Mouse (Mus musculus): ENCODE results near the gene Clps. TPM values are rescaled to one million over a fixed set of nuclear protein-coding genes. Genes with fewer than 3 reads are reported as not detected.
A peak's percentile ranks its signal among the peaks of the same experiment; 100 is the strongest.

Clps gene
- polyA plus RNA-seq, 1 experiment from 2014 or later = 0.25 TPM

- Histone ChIP-seq H3K27ac (replicated peaks) (peak within 1 kb of the TSS; percentile 48; the same call in 1 of the 2 replicates), H3K4me3 (peak within 1 kb of the TSS; percentile 54), H3K9me3 (no peaks in the 10 kb centered on the region), H3K4me2 (peak within 1 kb of the TSS; percentile 96), H3K9ac (peak within 1 kb of the TSS; percentile 77), H3K36me3 (no peaks in the 10 kb centered on the region), H3K27me3 (replicated peaks) (peaks cover 53% of the 10 kb centered on the region), H3K4me1 (peaks cover 32% of the 10 kb centered on the region)
- WGBS = 5% methylated on average over 16 of the region's 16 CpGs
- ATAC-seq (ENCODE audit: extremely low read depth, insufficient number of reproducible peaks, low FRiP score, low TSS enrichment) = no peak
These were observed 43.1 kb downstream of the Clps start, which contains the start of gene Fkbp5 for GRCm38 (mm10) chr17:28517441-28517955. Gene Fkbp5 (minus strand): TSS chr17:28517527.

- Histone ChIP-seq H3K27me3 (replicated peaks) (peaks cover 51% of the 10 kb centered on the region), H3K4me2 (peak overlapping the region; percentile 96), H3K4me1 (peaks cover 29% of the 10 kb centered on the region), H3K9me3 (no peaks in the 10 kb centered on the region), H3K9ac (no peak overlapping the region), H3K36me3 (no peaks in the 10 kb centered on the region), H3K27ac (replicated peaks) (no peak overlapping the region), H3K4me3 (no peak overlapping the region)
- 60% methylated on average over 2 of the region's 4 CpGs for WGBS
- ATAC-seq (ENCODE audit: extremely low read depth, insufficient number of reproducible peaks, low FRiP score, low TSS enrichment) = no peak
These were observed 43.7 kb downstream of the Clps start for GRCm38 (mm10) chr17:28516881-28517280.

GRCm38 (mm10) chr17:28515431-28516341, 44.9 kb downstream of the Clps start:
- WGBS = 52% methylated on average over 10 of the region's 10 CpGs
- no peak overlapping the region for H3K4me2 ChIP-seq
- ATAC-seq (ENCODE audit: extremely low read depth, insufficient number of reproducible peaks, low FRiP score, low TSS enrichment) = no peak
- H3K36me3 ChIP-seq = no peaks in the 10 kb centered on the region
- peak overlapping the region; percentile 28; the same call in 1 of the 2 replicates for H3K9ac ChIP-seq
- H3K27me3 ChIP-seq (replicated peaks) = peaks cover 43% of the 10 kb centered on the region
- H3K9me3 ChIP-seq = no peaks in the 10 kb centered on the region
- H3K27ac ChIP-seq (replicated peaks) = no peak overlapping the region
- H3K4me1 ChIP-seq = peaks cover 38% of the 10 kb centered on the region
- H3K4me3 ChIP-seq = no peak overlapping the region

- H3K27me3 ChIP-seq (replicated peaks) = peaks cover 34% of the 10 kb centered on the region
- H3K9ac ChIP-seq = no peak overlapping the region
- ATAC-seq (ENCODE audit: extremely low read depth, insufficient number of reproducible peaks, low FRiP score, low TSS enrichment) = no peak
- H3K9me3 ChIP-seq = no peaks in the 10 kb centered on the region
- peaks cover 44% of the 10 kb centered on the region for H3K4me1 ChIP-seq
- no peak overlapping the region for H3K27ac ChIP-seq (replicated peaks)
- H3K4me2 ChIP-seq = no peak overlapping the region
- WGBS = 73% methylated on average over 5 of the region's 5 CpGs
- no peak overlapping the region for H3K4me3 ChIP-seq
- no peaks in the 10 kb centered on the region for H3K36me3 ChIP-seq
These were observed 46.0 kb downstream of the Clps start for GRCm38 (mm10) chr17:28514555-28514954.

- H3K4me2 ChIP-seq = no peak overlapping the region
- no peaks in the 10 kb centered on the region for H3K9me3 ChIP-seq
- no peak for ATAC-seq (ENCODE audit: extremely low read depth, insufficient number of reproducible peaks, low FRiP score, low TSS enrichment)
- H3K4me3 ChIP-seq = no peak overlapping the region
- no peaks in the 10 kb centered on the region for H3K36me3 ChIP-seq
- peaks cover 29% of the 10 kb centered on the region for H3K27me3 ChIP-seq (replicated peaks)
- 53% methylated on average over 7 of the region's 7 CpGs for WGBS
- no peak overlapping the region for H3K9ac ChIP-seq
- peaks cover 44% of the 10 kb centered on the region for H3K4me1 ChIP-seq
- H3K27ac ChIP-seq (replicated peaks) = no peak overlapping the region
These were observed 46.7 kb downstream of the Clps start for GRCm38 (mm10) chr17:28513844-28514243.

- 70% methylated on average over 1 of the region's 1 CpGs for WGBS
- peaks cover 39% of the 10 kb centered on the region for H3K4me1 ChIP-seq
- H3K4me3 ChIP-seq = no peak overlapping the region
- no peak overlapping the region for H3K27ac ChIP-seq (replicated peaks)
- no peak for ATAC-seq (ENCODE audit: extremely low read depth, insufficient number of reproducible peaks, low FRiP score, low TSS enrichment)
- no peak overlapping the region for H3K9ac ChIP-seq
- no peaks in the 10 kb centered on the region for H3K36me3 ChIP-seq
- H3K4me2 ChIP-seq = no peak overlapping the region
- H3K9me3 ChIP-seq = no peaks in the 10 kb centered on the region
- peaks cover 24% of the 10 kb centered on the region for H3K27me3 ChIP-seq (replicated peaks)
These were observed 47.2 kb downstream of the Clps start for GRCm38 (mm10) chr17:28513337-28513736.

GRCm38 (mm10) chr17:28512696-28513095, 47.9 kb downstream of the Clps start:
- WGBS = 29% methylated on average over 6 of the region's 6 CpGs
- no peak for ATAC-seq (ENCODE audit: extremely low read depth, insufficient number of reproducible peaks, low FRiP score, low TSS enrichment)
- Histone ChIP-seq H3K9me3 (no peaks in the 10 kb centered on the region), H3K27me3 (replicated peaks) (peaks cover 22% of the 10 kb centered on the region), H3K4me2 (no peak overlapping the region), H3K36me3 (no peaks in the 10 kb centered on the region), H3K4me1 (peaks cover 37% of the 10 kb centered on the region), H3K4me3 (no peak overlapping the region), H3K9ac (peak overlapping the region; percentile 40; the same call in 1 of the 2 replicates), H3K27ac (replicated peaks) (no peak overlapping the region)

GRCm38 (mm10) chr17:28511616-28512541, 48.7 kb downstream of the Clps start:
- Histone ChIP-seq H3K27ac (replicated peaks) (no peak overlapping the region), H3K36me3 (no peaks in the 10 kb centered on the region), H3K27me3 (replicated peaks) (peaks cover 16% of the 10 kb centered on the region), H3K9me3 (no peaks in the 10 kb centered on the region), H3K4me3 (no peak overlapping the region), H3K9ac (peak overlapping the region; percentile 40; the same call in 1 of the 2 replicates), H3K4me1 (peaks cover 37% of the 10 kb centered on the region), H3K4me2 (no peak overlapping the region)
- no peak for ATAC-seq (ENCODE audit: extremely low read depth, insufficient number of reproducible peaks, low FRiP score, low TSS enrichment)
- WGBS = 33% methylated on average over 9 of the region's 9 CpGs

GRCm38 (mm10) chr17:28510445-28511342, 49.9 kb downstream of the Clps start:
- Histone ChIP-seq H3K4me3 (peak overlapping the region; percentile 38), H3K36me3 (no peaks in the 10 kb centered on the region), H3K4me1 (peaks cover 37% of the 10 kb centered on the region), H3K27me3 (replicated peaks) (peaks cover 14% of the 10 kb centered on the region; the same call in 1 of the 2 replicates), H3K27ac (replicated peaks) (0 out of 2 replicates have a peak overlapping the region, but pooled peaks have one; percentile 20), H3K4me2 (peak overlapping the region; percentile 68), H3K9me3 (no peaks in the 10 kb centered on the region), H3K9ac (peak overlapping the region; percentile 71)
- WGBS = 4% methylated on average over 28 of the region's 28 CpGs
- ATAC-seq (ENCODE audit: extremely low read depth, insufficient number of reproducible peaks, low FRiP score, low TSS enrichment) = no peak

Measured in heart, embryonic 13.5 days (tissue).